Mouse (Mus musculus) myocyte (in vitro differentiated cells): ENCODE measurements around the gene Myo6.

Experiments used
- E2F4 ChIP-seq: IDR thresholded peaks from one replicate; pipeline ENCODE4 v1.6.1; 2011; ENCODE audit warnings: mild to moderate bottlenecking, control low read depth, moderate library complexity; ENCODE audit not compliant: insufficient read depth
- POLR2A ChIP-seq: IDR thresholded peaks from one replicate; pipeline ENCODE4 v1.6.1; 2011; ENCODE audit warnings: low read depth, mild to moderate bottlenecking, control low read depth, moderate library complexity; ENCODE audit not compliant: insufficient read length

DNA sequence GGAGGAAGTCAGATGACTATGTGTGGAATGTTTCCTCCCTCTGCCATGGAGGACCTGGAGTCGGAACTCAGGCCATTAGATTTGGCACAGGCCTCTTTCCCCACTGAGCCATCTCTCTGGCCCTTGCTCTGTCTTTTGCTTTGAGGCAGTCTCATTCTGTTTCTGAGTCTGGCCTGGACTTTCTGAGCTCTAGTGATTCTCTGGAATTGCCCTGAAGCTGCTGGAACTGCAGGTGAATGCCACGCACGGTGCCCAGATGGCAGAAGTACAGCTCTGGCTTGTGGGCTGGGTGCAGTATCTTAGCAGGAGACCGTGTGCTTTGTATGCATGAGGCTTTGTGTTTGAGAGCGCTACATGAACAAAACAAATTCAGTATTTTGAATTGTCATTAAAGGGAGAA lies 5.9 kb upstream of the Myo6 start:
- no peak for TF ChIP-seq E2F4
- TF ChIP-seq POLR2A, result no peak
